Mouse (Mus musculus) CH12.LX (cell line): ENCODE data around the gene Zmat5.

ENCODE experiments used
- BHLHE40 ChIP-seq: IDR thresholded peaks from 2 replicates; pipeline ENCODE4 v1.6.1; 2011; ENCODE audit warnings: mild to moderate bottlenecking, low read depth, low read length, improper control_type of control experiment
- CHD1 ChIP-seq: IDR thresholded peaks from 2 replicates; pipeline ENCODE4 v1.6.1; 2012; ENCODE audit warnings: low read depth, low read length, improper control_type of control experiment, inconsistent platforms
- CTCF ChIP-seq, 2 experiments: IDR thresholded peaks in 1 of 2; conservative IDR thresholded peaks in 1 of 2; 2 replicates each; pipeline ENCODE4 v1.5.1; 2011 to 2012; ENCODE audit warnings: low read depth in 2 of 2, low read length in 2 of 2, improper control_type of control experiment in 1 of 2, inconsistent platforms in 1 of 2, mild to moderate bottlenecking in 1 of 2, moderate library complexity in 1 of 2
- EP300 ChIP-seq: IDR thresholded peaks from 2 replicates; pipeline ENCODE4 v1.6.1; 2011; ENCODE audit warnings: low read length, improper control_type of control experiment
- GABPA ChIP-seq: IDR thresholded peaks from 2 replicates; pipeline ENCODE4 v1.6.1; 2012; ENCODE audit warnings: low read depth, low read length, improper control_type of control experiment, inconsistent platforms; ENCODE audit not compliant: insufficient replicate concordance
- JUND ChIP-seq: conservative IDR thresholded peaks from 2 replicates; pipeline ENCODE4 v1.6.1; 2011; ENCODE audit warnings: low read depth, low read length, improper control_type of control experiment
- KAT2A ChIP-seq: IDR thresholded peaks from 2 replicates; pipeline ENCODE4 v1.6.1; 2012; ENCODE audit warnings: low read length, improper control_type of control experiment, inconsistent platforms; ENCODE audit not compliant: insufficient replicate concordance
- POLR2A ChIP-seq: IDR thresholded peaks from 2 replicates; pipeline ENCODE4 v1.6.1; 2011; ENCODE audit warnings: low read depth, mild to moderate bottlenecking, improper control_type of control experiment, low read length
- TCF12 ChIP-seq: IDR thresholded peaks from 2 replicates; pipeline ENCODE4 v1.6.1; 2014; ENCODE audit warnings: low read depth, mild to moderate bottlenecking, inconsistent platforms, low read length, improper control_type of control experiment
- UBTF ChIP-seq: IDR thresholded peaks from 2 replicates; pipeline ENCODE4 v1.6.1; 2012; ENCODE audit warnings: low read depth, mild to moderate bottlenecking, inconsistent platforms, low read length, improper control_type of control experiment, moderate library complexity

GRCm38 (mm10) chr11:4746733-4747132 lies 42.3 kb downstream of the Zmat5 start, which contains the start of gene Cabp7:
- TF ChIP-seq POLR2A (no peak), KAT2A (no peak), JUND (no peak), CTCF (conservative IDR thresholded peaks at IDR 0.05 in 1 of 2, IDR thresholded peaks at IDR 0.05 in 1 of 2; ENCODE audit: low read depth in 2 of 2, low read length in 2 of 2) (no peak), TCF12 (no peak), EP300 (no peak), CHD1 (no peak), BHLHE40 (no peak), GABPA (no peak), UBTF (no peak)
